Mouse (Mus musculus): ENCODE data around the gene Dhrs1. TPM values are rescaled to one million over a fixed set of nuclear protein-coding genes. Genes with fewer than 3 reads are reported as not detected.

Dhrs1 gene
- total RNA-seq, 2 experiments from 2014 or later = 54.6 to 56.2 TPM

GRCm38 (mm10) chr14:55697226-55697625 lies 48.3 kb downstream of the Dhrs1 start:
- intact Hi-C loops (cut with DNase I) = no loop called here
- no peak for DNase-seq

- DNase-seq = no peak
- intact Hi-C loops (cut with DNase I) = no loop called here
Observed at GRCm38 (mm10) chr14:55689433-55689832, 56.1 kb downstream of the Dhrs1 start.

Other genes starting within 250 kb of the Dhrs1 start
- not detected for gene Cpne6, start 235.2 kb downstream of the Dhrs1 start, total RNA-seq (2021)
- not detected for gene Nrl, start 220.7 kb downstream of the Dhrs1 start, total RNA-seq (2021)
- 10 to 100 TPM; 17.7 to 23.0 TPM for gene Pck2, start 205.4 kb downstream of the Dhrs1 start, total RNA-seq (2021)
- gene Dcaf11, start 185.7 kb downstream of the Dhrs1 start, total RNA-seq (2021) = 100 to 1,000 TPM; 112 to 118 TPM
- under 1 TPM in 1 of 2 experiments, not detected in 1; 0.69 TPM for gene A730061H03Rik, start 185.3 kb downstream of the Dhrs1 start, total RNA-seq (2021)
- gene Fitm1, start 170.1 kb downstream of the Dhrs1 start, total RNA-seq (2021) = 100 to 1,000 TPM; 204 to 226 TPM
- gene Psme1, start 167.6 kb downstream of the Dhrs1 start, total RNA-seq (2021) = 100 to 1,000 TPM; 218 to 238 TPM
- 10 to 100 TPM; 39.9 to 45.0 TPM for gene Emc9, start 160.4 kb downstream of the Dhrs1 start, total RNA-seq (2021)
- 100 to 1,000 TPM in 1 of 2 experiments, 10 to 100 TPM in 1; 90.7 to 132 TPM for gene Psme2, start 154.6 kb downstream of the Dhrs1 start, total RNA-seq (2021)
- gene Rnf31, start 154.0 kb downstream of the Dhrs1 start, total RNA-seq (2021) = 10 to 100 TPM; 21.8 to 26.1 TPM
- gene Irf9, start 142.1 kb downstream of the Dhrs1 start, total RNA-seq (2021) = 1 to 10 TPM; 9.2 to 9.3 TPM
- 1 to 10 TPM in 1 of 2 experiments, under 1 TPM in 1; 0.72 to 1.2 TPM for gene Rec8, start 127.7 kb downstream of the Dhrs1 start, total RNA-seq (2021)
- 10 to 100 TPM; 41.4 to 49.9 TPM for gene Ipo4, start 109.7 kb downstream of the Dhrs1 start, total RNA-seq (2021)
- gene Gm49378, start 107.8 kb downstream of the Dhrs1 start, total RNA-seq (2021) = 1 to 10 TPM; 2.2 to 2.9 TPM
- gene Tm9sf1, start 101.9 kb downstream of the Dhrs1 start, total RNA-seq (2021) = 10 to 100 TPM; 45.3 to 45.4 TPM
- gene Tssk4, start 95.5 kb downstream of the Dhrs1 start, total RNA-seq (2021) = under 1 TPM; 0.53 to 0.76 TPM
- gene Mdp1, start 85.2 kb downstream of the Dhrs1 start, total RNA-seq (2021) = 10 to 100 TPM; 52.4 to 55.9 TPM
- 10 to 100 TPM; 12.8 to 14.1 TPM for gene Gmpr2, start 73.7 kb downstream of the Dhrs1 start, total RNA-seq (2021)
- gene Nedd8, start 73.6 kb downstream of the Dhrs1 start, total RNA-seq (2021) = 100 to 1,000 TPM; 254 to 257 TPM
- gene Tinf2, start 63.9 kb downstream of the Dhrs1 start, total RNA-seq (2021) = 10 to 100 TPM; 10.5 to 10.8 TPM
- under 1 TPM; 0.29 TPM for gene Tgm1, start 31.8 kb downstream of the Dhrs1 start, total RNA-seq (2021)
- gene Rabggta, start 23.4 kb downstream of the Dhrs1 start, total RNA-seq (2021) = 10 to 100 TPM; 11.4 to 13.7 TPM
- 10 to 100 TPM; 11.2 to 11.4 TPM for gene Nop9, start within 50 bp of the Dhrs1 start, total RNA-seq (2021)
- 1 to 10 TPM in 1 of 2 experiments, under 1 TPM in 1; 1.00 to 1.0 TPM for gene Cideb, start 12.8 kb upstream of the Dhrs1 start, total RNA-seq (2021)
- under 1 TPM; 0.12 to 0.17 TPM for gene Ltb4r2, start 15.7 kb upstream of the Dhrs1 start, total RNA-seq (2021)
- under 1 TPM; 0.37 to 0.60 TPM for gene Ltb4r1, start 20.3 kb upstream of the Dhrs1 start, total RNA-seq (2021)
- gene Adcy4, start 38.4 kb upstream of the Dhrs1 start, total RNA-seq (2021) = 10 to 100 TPM; 19.8 to 21.1 TPM
- 1 to 10 TPM; 4.4 to 6.1 TPM for gene Ripk3, start 43.2 kb upstream of the Dhrs1 start, total RNA-seq (2021)
- 1 to 10 TPM; 7.0 to 9.2 TPM for gene Nfatc4, start 77.5 kb upstream of the Dhrs1 start, total RNA-seq (2021)
- gene Nynrin, start 108.3 kb upstream of the Dhrs1 start, total RNA-seq (2021) = 10 to 100 TPM; 13.6 to 15.8 TPM
- under 1 TPM; 0.10 TPM for gene Cbln3, start 138.7 kb upstream of the Dhrs1 start, total RNA-seq (2021)
- gene Khnyn, start 139.3 kb upstream of the Dhrs1 start, total RNA-seq (2021) = 10 to 100 TPM; 13.4 to 14.3 TPM
- gene Sdr39u1, start 154.6 kb upstream of the Dhrs1 start, total RNA-seq (2021) = 10 to 100 TPM; 71.5 to 78.4 TPM
- gene Cma1, start 199.0 kb upstream of the Dhrs1 start, total RNA-seq (2021) = 1 to 10 TPM; 4.4 to 5.1 TPM
- not detected for gene Cma2, start 205.3 kb upstream of the Dhrs1 start, total RNA-seq (2021)

All from heart, postnatal 14 days (tissue).